18 mouse cellular contexts compared by ENCODE assay signal in genomic region chr10:19818723-19819355, GRCm38 (mm10). TPM values are rescaled to one million over a fixed set of nuclear protein-coding genes. Genes with fewer than 3 reads are reported as not detected.
DNase-seq lines count a peak whose midpoint lies in the region; ATAC-seq and TF ChIP-seq lines count a peak whose summit lies in the region.
"Had no signal": no experiment of that assay in that cellular context is flagged by ENCODE, and none has a peak within 500 bp of the region (broad histone marks: within the 10 kb centered on the region; RNA-seq: fewer than 3 reads in every experiment).

No protein-coding gene starts in this region.

- no peak for DNase-seq in midbrain, embryonic 14.5 days
- DNase-seq in right cerebral cortex, postnatal 4 days, result no peak
- DNase-seq: adrenal gland, postnatal 36 days; gastrocnemius, postnatal 25 days; heart, postnatal 4 days; kidney, adult 18-20 months; kidney, postnatal 10 days had no signal

- H3K36me3 ChIP-seq in heart, embryonic 14.5 days (ENCODE audit: control insufficient read depth, insufficient read depth, low read length), result no peaks in the 10 kb centered on the region
- no peaks in the 10 kb centered on the region for H3K36me3 ChIP-seq in heart, embryonic 11.5 days (ENCODE audit: control insufficient read depth, insufficient read depth, low read length)
- no peaks in the 10 kb centered on the region for H3K36me3 ChIP-seq in midbrain, embryonic 15.5 days (replicated peaks)
- H3K36me3 ChIP-seq in midbrain, embryonic 14.5 days (ENCODE audit: control insufficient read depth, insufficient read depth, low read length), result no peaks in the 10 kb centered on the region
- no peaks in the 10 kb centered on the region for H3K36me3 ChIP-seq in forebrain, embryonic 16.5 days (ENCODE audit: control insufficient read depth, insufficient read depth)
- no peaks in the 10 kb centered on the region for H3K36me3 ChIP-seq in intestine, embryonic 16.5 days (ENCODE audit: control insufficient read depth, insufficient read depth, low read length)
- H3K36me3 ChIP-seq: lung, embryonic 15.5 days had no signal

- 16% methylated on average over 16 of the region's 16 CpGs for WGBS in heart, embryonic 14.5 days
- WGBS in heart, embryonic 11.5 days (ENCODE audit: insufficient replicate concordance), result 15% methylated on average over 16 of the region's 16 CpGs
- WGBS in midbrain, embryonic 15.5 days, result 52% methylated on average over 16 of the region's 16 CpGs
- 64% methylated on average over 16 of the region's 16 CpGs for WGBS in midbrain, embryonic 14.5 days
- 26% methylated on average over 16 of the region's 16 CpGs for WGBS in forebrain, embryonic 16.5 days
- 22% methylated on average over 16 of the region's 16 CpGs for WGBS in olfactory bulb, adult 2 months
- 50% methylated on average over 16 of the region's 16 CpGs for WGBS in intestine, embryonic 16.5 days

- H3K4me2 ChIP-seq in heart, embryonic 14.5 days (ENCODE audit: low read length), result peak overlapping the region; percentile 29
- H3K4me2 ChIP-seq in heart, embryonic 11.5 days, result no peak overlapping the region
- no peak overlapping the region for H3K4me2 ChIP-seq in midbrain, embryonic 15.5 days
- H3K4me2 ChIP-seq in midbrain, embryonic 14.5 days (ENCODE audit: low read length), result no peak overlapping the region
- H3K4me2 ChIP-seq in forebrain, embryonic 16.5 days (ENCODE audit: low read length), result no peak overlapping the region
- H3K4me2 ChIP-seq in intestine, embryonic 16.5 days (ENCODE audit: low read depth, low read length), result no peak overlapping the region
- H3K4me2 ChIP-seq: lung, embryonic 15.5 days had no signal

- H3K27me3 ChIP-seq in heart, embryonic 14.5 days (ENCODE audit: control insufficient read depth, insufficient read depth, low read length), result no peaks in the 10 kb centered on the region
- H3K27me3 ChIP-seq in heart, embryonic 11.5 days (ENCODE audit: control insufficient read depth, insufficient read depth, low read length), result peaks cover 4% of the 10 kb centered on the region; the same call in 1 of the 2 replicates
- no peaks in the 10 kb centered on the region for H3K27me3 ChIP-seq in midbrain, embryonic 15.5 days (replicated peaks)
- no peaks in the 10 kb centered on the region for H3K27me3 ChIP-seq in midbrain, embryonic 14.5 days (ENCODE audit: control insufficient read depth, insufficient read depth, low read length)
- H3K27me3 ChIP-seq in forebrain, embryonic 16.5 days (replicated peaks; ENCODE audit: control insufficient read depth, insufficient read depth, low read length), result no peaks in the 10 kb centered on the region
- H3K27me3 ChIP-seq in intestine, embryonic 16.5 days (replicated peaks; ENCODE audit: control insufficient read depth, insufficient read depth, low read length), result no peaks in the 10 kb centered on the region

- no peak overlapping the region for H3K27ac ChIP-seq in heart, embryonic 14.5 days (replicated peaks in 1 of 2; ENCODE audit: control insufficient read depth in 1 of 2, insufficient read depth in 1 of 2, low read depth in 2 of 2, low read length in 2 of 2)
- no peak overlapping the region for H3K27ac ChIP-seq in heart, embryonic 11.5 days (ENCODE audit: low read depth, low read length)
- H3K27ac ChIP-seq in midbrain, embryonic 15.5 days, result no peak overlapping the region
- no peak overlapping the region for H3K27ac ChIP-seq in midbrain, embryonic 14.5 days (replicated peaks; ENCODE audit: low read depth, low read length)
- H3K27ac ChIP-seq in forebrain, embryonic 16.5 days (ENCODE audit: low read length), result no peak overlapping the region
- peak overlapping the region; percentile 41; the same call in 1 of the 2 replicates for H3K27ac ChIP-seq in olfactory bulb, adult 2 months (ENCODE audit: insufficient read depth, low read depth, low read length)
- H3K27ac ChIP-seq in intestine, embryonic 16.5 days (ENCODE audit: low read length), result no peak overlapping the region
- H3K27ac ChIP-seq: lung, embryonic 15.5 days; macrophage had no signal

- no peaks in the 10 kb centered on the region for H3K9me3 ChIP-seq in heart, embryonic 14.5 days (ENCODE audit: control insufficient read depth, low read length)
- no peaks in the 10 kb centered on the region for H3K9me3 ChIP-seq in heart, embryonic 11.5 days (replicated peaks; ENCODE audit: control insufficient read depth, low read length)
- H3K9me3 ChIP-seq in midbrain, embryonic 15.5 days, result no peaks in the 10 kb centered on the region
- H3K9me3 ChIP-seq in midbrain, embryonic 14.5 days (ENCODE audit: control insufficient read depth, low read length), result no peaks in the 10 kb centered on the region
- no peaks in the 10 kb centered on the region for H3K9me3 ChIP-seq in forebrain, embryonic 16.5 days (ENCODE audit: control insufficient read depth, low read length)
- no peaks in the 10 kb centered on the region for H3K9me3 ChIP-seq in intestine, embryonic 16.5 days (ENCODE audit: control insufficient read depth, low read length)
- H3K9me3 ChIP-seq: lung, embryonic 15.5 days had no signal

- H3K4me1 ChIP-seq in heart, embryonic 14.5 days (ENCODE audit: control insufficient read depth in 2 of 2, insufficient read depth in 2 of 2, low read length in 2 of 2), result peaks cover 17 to 37% of the 10 kb centered on the region in 2 experiments
- H3K4me1 ChIP-seq in heart, embryonic 11.5 days (ENCODE audit: control insufficient read depth, insufficient read depth, low read length), result peaks cover 29% of the 10 kb centered on the region
- H3K4me1 ChIP-seq in midbrain, embryonic 15.5 days, result no peaks in the 10 kb centered on the region
- peaks cover 4% of the 10 kb centered on the region; the same call in 1 of the 2 replicates for H3K4me1 ChIP-seq in midbrain, embryonic 14.5 days (ENCODE audit: control insufficient read depth, insufficient read depth, low read length)
- H3K4me1 ChIP-seq in forebrain, embryonic 16.5 days (replicated peaks; ENCODE audit: control insufficient read depth, insufficient read depth, low read length), result peaks cover 6% of the 10 kb centered on the region
- H3K4me1 ChIP-seq in olfactory bulb, adult 2 months (ENCODE audit: control insufficient read depth, insufficient read depth, low read length), result peaks cover 7% of the 10 kb centered on the region
- H3K4me1 ChIP-seq in intestine, embryonic 16.5 days (ENCODE audit: control insufficient read depth, insufficient read depth, low read length), result no peaks in the 10 kb centered on the region
- H3K4me1 ChIP-seq: lung, embryonic 15.5 days had no signal

- no peak for TF ChIP-seq CTCF in olfactory bulb, adult 2 months (IDR thresholded peaks at IDR 0.05; ENCODE audit: insufficient read depth, low read depth, low read length)

- no peak for ATAC-seq in heart, embryonic 14.5 days (ENCODE audit: insufficient number of reproducible peaks, insufficient read depth, low FRiP score, low read depth)
- no peak for ATAC-seq in heart, embryonic 11.5 days (replicated peaks; ENCODE audit: insufficient number of reproducible peaks, low FRiP score, low TSS enrichment)
- ATAC-seq in midbrain, embryonic 15.5 days (replicated peaks), result peak; percentile 58
- no peak for ATAC-seq in midbrain, embryonic 14.5 days (ENCODE audit: low FRiP score, low TSS enrichment)
- ATAC-seq in forebrain, embryonic 16.5 days, result peak; percentile 71
- no peak for ATAC-seq in intestine, embryonic 16.5 days
- ATAC-seq: activated CD4-positive, CD25-positive, alpha-beta regulatory T cell, adult 4 months; hindbrain, embryonic 16.5 days; Patski had no signal

- no peak for TF ChIP-seq POLR2A in olfactory bulb, adult 2 months (IDR thresholded peaks at IDR 0.05; ENCODE audit: insufficient read depth, low read depth, low read length)

- H3K9ac ChIP-seq in heart, embryonic 14.5 days (ENCODE audit: low read length), result no peak overlapping the region
- H3K9ac ChIP-seq in heart, embryonic 11.5 days (ENCODE audit: low read depth, low read length), result no peak overlapping the region
- no peak overlapping the region for H3K9ac ChIP-seq in midbrain, embryonic 15.5 days
- H3K9ac ChIP-seq in midbrain, embryonic 14.5 days (replicated peaks; ENCODE audit: low read length), result no peak overlapping the region
- H3K9ac ChIP-seq in forebrain, embryonic 16.5 days (replicated peaks; ENCODE audit: low read depth, low read length), result no peak overlapping the region
- no peak overlapping the region for H3K9ac ChIP-seq in intestine, embryonic 16.5 days (ENCODE audit: low read depth, low read length)
- H3K9ac ChIP-seq: lung, embryonic 15.5 days had no signal

- H3K4me3 ChIP-seq in heart, embryonic 14.5 days (ENCODE audit: control insufficient read depth in 1 of 2, insufficient read depth in 1 of 2, low read depth in 1 of 2, low read length in 2 of 2), result no peak overlapping the region
- H3K4me3 ChIP-seq in heart, embryonic 11.5 days (ENCODE audit: low read depth, low read length), result no peak overlapping the region
- no peak overlapping the region for H3K4me3 ChIP-seq in midbrain, embryonic 15.5 days
- no peak overlapping the region for H3K4me3 ChIP-seq in midbrain, embryonic 14.5 days (replicated peaks; ENCODE audit: low read depth, low read length)
- H3K4me3 ChIP-seq in forebrain, embryonic 16.5 days (replicated peaks; ENCODE audit: low read length), result no peak overlapping the region
- H3K4me3 ChIP-seq in olfactory bulb, adult 2 months (ENCODE audit: insufficient read depth, low read depth, low read length), result no peak overlapping the region
- H3K4me3 ChIP-seq in intestine, embryonic 16.5 days (ENCODE audit: low read length), result no peak overlapping the region
- H3K4me3 ChIP-seq: lung, embryonic 15.5 days had no signal

RNA-seq across cellular contexts. Expression of gene Slc35d3, which starts 32.4 kb away (rescaled TPM):
- 0.75 and 0.77 TPM in 2 replicates for polyA plus RNA-seq in heart, embryonic 14.5 days (2014; fragmentation: Nextera tagmentation; extraction: Ambion mirVana)
- 2.1 and 2.5 TPM in 2 replicates for polyA plus RNA-seq in heart, embryonic 11.5 days (2014; fragmentation: Nextera tagmentation; extraction: Ambion mirVana)
- 2.2 TPM in 2 replicates for polyA plus RNA-seq in midbrain, embryonic 15.5 days (2015; fragmentation: Nextera tagmentation; extraction: Ambion mirVana)
- 2.3 and 2.4 TPM in 2 replicates for polyA plus RNA-seq in midbrain, embryonic 14.5 days (2014; fragmentation: Nextera tagmentation; extraction: Ambion mirVana)
- 1.5 and 1.8 TPM in 2 replicates for polyA plus RNA-seq in forebrain, embryonic 16.5 days (2015; fragmentation: Nextera tagmentation; extraction: Ambion mirVana)
- polyA plus RNA-seq in olfactory bulb, adult 2 months (2012; ENCODE audit: insufficient read depth, insufficient read length, low replicate concordance, missing spikeins), result not detected in 2 replicates
- 0.36 and 0.49 TPM in 2 replicates for polyA plus RNA-seq in intestine, embryonic 16.5 days (2015; fragmentation: Nextera tagmentation; extraction: Ambion mirVana)
- polyA plus RNA-seq: activated CD4-positive, CD25-positive, alpha-beta regulatory T cell, adult 4 months; Patski had no signal

Comparison
In these comparisons a context has a peak if more than half of its experiments do, and no peak if none do; other contexts are left out.
1. ATAC-seq: peak in midbrain, embryonic 15.5 days (single experiment) and forebrain, embryonic 16.5 days (single experiment); none in heart, embryonic 14.5 days (single experiment), heart, embryonic 11.5 days (single experiment), midbrain, embryonic 14.5 days (single experiment) and intestine, embryonic 16.5 days (single experiment).